Mouse (Mus musculus) MEL (cell line): ENCODE data around the gene Cyp4f13. TPM values are rescaled to one million over a fixed set of nuclear protein-coding genes. Genes with fewer than 3 reads are reported as not detected.

ENCODE experiments used
- DNase-seq: peaks from one replicate; pipeline ENCODE4 v3.0.0; 2011; ENCODE audit warnings: low read depth, low spot score
- H3K27ac ChIP-seq: 2 replicates; pipeline ENCODE4 v1.5.1; 2012; ENCODE audit warnings: low read depth, mild to moderate bottlenecking, control low read depth, low read length, moderate library complexity; ENCODE audit not compliant: control insufficient read depth
- H3K27me3 ChIP-seq, 2 experiments: fragments of 150-350 bp in 1 of 2; sonication (generic) in 1 of 2; 2 replicates each; pipeline ENCODE4 v1.6.1; 2012; ENCODE audit warnings: low read length in 2 of 2, mild to moderate bottlenecking in 2 of 2, improper control_type of control experiment in 1 of 2, moderate library complexity in 1 of 2; ENCODE audit not compliant: insufficient read depth in 2 of 2, control insufficient read depth in 1 of 2
- H3K36me3 ChIP-seq, 2 experiments: 2 replicates each; pipeline ENCODE4 v1.6.1; 2012 to 2014; ENCODE audit warnings: low read length in 2 of 2, improper control_type of control experiment in 1 of 2, inconsistent platforms in 1 of 2, mild to moderate bottlenecking in 1 of 2; ENCODE audit not compliant: insufficient read depth in 2 of 2, control insufficient read depth in 1 of 2
- H3K4me1 ChIP-seq, 2 experiments: fragments of 150-350 bp in 1 of 2; sonication (generic) in 1 of 2; 2 replicates each; pipeline ENCODE4 v1.6.1; 2012; ENCODE audit warnings: low read length in 2 of 2, improper control_type of control experiment in 1 of 2, mild to moderate bottlenecking in 1 of 2; ENCODE audit not compliant: insufficient read depth in 2 of 2, control insufficient read depth in 1 of 2
- H3K4me3 ChIP-seq, 2 experiments: fragments of 150-350 bp in 1 of 2; sonication (generic) in 1 of 2; 2 replicates each; pipeline ENCODE4 v1.5.1; 2012; ENCODE audit warnings: low read depth in 2 of 2, low read length in 2 of 2, mild to moderate bottlenecking in 2 of 2, moderate library complexity in 2 of 2, control low read depth in 1 of 2, improper control_type of control experiment in 1 of 2; ENCODE audit not compliant: control insufficient read depth in 1 of 2, insufficient read depth in 1 of 2
- H3K79me2 ChIP-seq: 2 replicates; pipeline ENCODE4 v1.6.1; 2012; ENCODE audit warnings: mild to moderate bottlenecking, low read length, moderate library complexity; ENCODE audit not compliant: control insufficient read depth, poor library complexity, insufficient read depth
- H3K9ac ChIP-seq: 2 replicates; pipeline ENCODE4 v1.6.1; 2012; ENCODE audit warnings: low read depth, mild to moderate bottlenecking, control low read depth, low read length, moderate library complexity; ENCODE audit not compliant: control insufficient read depth, poor library complexity, severe bottlenecking
- H3K9me3 ChIP-seq: fragments of 150-350 bp; sonication (generic); replicated peaks from 2 replicates; pipeline ENCODE4 v1.6.1; 2012; ENCODE audit warnings: mild to moderate bottlenecking, low read length, improper control_type of control experiment, moderate library complexity; ENCODE audit not compliant: insufficient read depth
- CHD2 ChIP-seq: IDR thresholded peaks from 2 replicates; pipeline ENCODE4 v1.6.1; 2011; ENCODE audit warnings: low read length, improper control_type of control experiment
- CTCF ChIP-seq, 3 experiments: IDR thresholded peaks in 2 of 3; conservative IDR thresholded peaks in 1 of 3; 2 replicates each; pipeline ENCODE4 v1.5.1; 2011 to 2012; ENCODE audit warnings: low read length in 3 of 3, low read depth in 2 of 3, mild to moderate bottlenecking in 2 of 3, improper control_type of control experiment in 1 of 3, inconsistent platforms in 1 of 3, mixed read lengths in 1 of 3, moderate library complexity in 1 of 3; ENCODE audit not compliant: control insufficient read depth in 1 of 3, insufficient read depth in 1 of 3, poor library complexity in 1 of 3, severe bottlenecking in 1 of 3
- EP300 ChIP-seq, 2 experiments: IDR thresholded peaks; 2 replicates each; pipeline ENCODE4 v1.6.1; 2011; ENCODE audit warnings: improper control_type of control experiment in 2 of 2, low read length in 2 of 2, low read depth in 1 of 2, mild to moderate bottlenecking in 1 of 2
- GATA1 ChIP-seq: IDR thresholded peaks from 2 replicates; pipeline ENCODE4 v1.6.1; 2011; ENCODE audit warnings: low read depth, low read length, improper control_type of control experiment
- HCFC1 ChIP-seq: IDR thresholded peaks from 2 replicates; pipeline ENCODE4 v1.6.1; 2012; ENCODE audit warnings: low read depth, mild to moderate bottlenecking, inconsistent platforms, low read length, improper control_type of control experiment, moderate library complexity
- MAFK ChIP-seq: IDR thresholded peaks from 2 replicates; pipeline ENCODE4 v1.6.1; 2011; ENCODE audit warnings: low read depth, mild to moderate bottlenecking, low read length, improper control_type of control experiment, borderline replicate concordance
- MEF2A ChIP-seq: IDR thresholded peaks from 2 replicates; pipeline ENCODE4 v1.6.1; 2014; ENCODE audit warnings: low read depth, mild to moderate bottlenecking, inconsistent platforms, low read length, improper control_type of control experiment; ENCODE audit not compliant: poor library complexity, insufficient replicate concordance, severe bottlenecking; ENCODE audit errors: extremely low read depth
- MYB ChIP-seq: IDR thresholded peaks from 2 replicates; pipeline ENCODE4 v1.6.1; 2011; ENCODE audit warnings: mild to moderate bottlenecking, low read depth, low read length, improper control_type of control experiment
- MYC ChIP-seq: IDR thresholded peaks from 2 replicates; pipeline ENCODE4 v1.6.1; 2011; ENCODE audit warnings: low read depth, mild to moderate bottlenecking, low read length, improper control_type of control experiment, moderate library complexity
- POLR2AphosphoS2 ChIP-seq: IDR thresholded peaks from 2 replicates; pipeline ENCODE4 v1.6.1; 2011; ENCODE audit warnings: low read length, improper control_type of control experiment
- POLR2AphosphoS5 ChIP-seq: IDR thresholded peaks from 2 replicates; pipeline ENCODE4 v1.6.1; 2012; ENCODE audit warnings: low read depth, borderline replicate concordance, mild to moderate bottlenecking, inconsistent platforms, low read length, moderate library complexity, mixed read lengths
- RAD21 ChIP-seq: IDR thresholded peaks from 2 replicates; pipeline ENCODE4 v1.6.1; 2011; ENCODE audit warnings: mild to moderate bottlenecking, low read depth, low read length, improper control_type of control experiment
- RCOR1 ChIP-seq: IDR thresholded peaks from 2 replicates; pipeline ENCODE4 v1.6.1; 2012; ENCODE audit warnings: low read depth, mild to moderate bottlenecking, inconsistent platforms, low read length, improper control_type of control experiment
- TBP ChIP-seq: IDR thresholded peaks from 2 replicates; pipeline ENCODE4 v1.8.0; 2011; ENCODE audit warnings: low read depth, low read length, improper control_type of control experiment
- UBTF ChIP-seq: IDR thresholded peaks from 2 replicates; pipeline ENCODE4 v1.6.1; 2012; ENCODE audit warnings: low read depth, mild to moderate bottlenecking, inconsistent platforms, low read length, improper control_type of control experiment, moderate library complexity, borderline replicate concordance; ENCODE audit not compliant: insufficient read depth
- ZNF384 ChIP-seq: IDR thresholded peaks from 2 replicates; pipeline ENCODE4 v1.6.1; 2012; ENCODE audit warnings: low read depth, mild to moderate bottlenecking, inconsistent platforms, low read length, improper control_type of control experiment
- polyA plus RNA-seq, 2 experiments: library from polyadenylated mRNA; stranded (reverse) in 1 of 2; unstranded in 1 of 2; fragments of >175 nt in 1 of 2; fragments of >200 nt in 1 of 2; gene quantifications; 2 replicates each; pipeline versions ENCODE4 v1.2.1 to v1.2.4; 2012; ENCODE audit warnings: low replicate concordance in 2 of 2, low read depth in 1 of 2; ENCODE audit not compliant: insufficient read length in 2 of 2, insufficient read depth in 1 of 2, missing spikeins in 1 of 2
- total RNA-seq: library from RNA; depleted of rRNA; stranded (reverse); fragments of 300-350 nt; gene quantifications from 2 replicates; pipeline ENCODE4 v1.2.3, GENCODE M21; 2012

Cyp4f13 gene
- total and polyA plus RNA-seq, 3 experiments: 9.7 to 19.3 TPM; not detected in 1

DNA sequence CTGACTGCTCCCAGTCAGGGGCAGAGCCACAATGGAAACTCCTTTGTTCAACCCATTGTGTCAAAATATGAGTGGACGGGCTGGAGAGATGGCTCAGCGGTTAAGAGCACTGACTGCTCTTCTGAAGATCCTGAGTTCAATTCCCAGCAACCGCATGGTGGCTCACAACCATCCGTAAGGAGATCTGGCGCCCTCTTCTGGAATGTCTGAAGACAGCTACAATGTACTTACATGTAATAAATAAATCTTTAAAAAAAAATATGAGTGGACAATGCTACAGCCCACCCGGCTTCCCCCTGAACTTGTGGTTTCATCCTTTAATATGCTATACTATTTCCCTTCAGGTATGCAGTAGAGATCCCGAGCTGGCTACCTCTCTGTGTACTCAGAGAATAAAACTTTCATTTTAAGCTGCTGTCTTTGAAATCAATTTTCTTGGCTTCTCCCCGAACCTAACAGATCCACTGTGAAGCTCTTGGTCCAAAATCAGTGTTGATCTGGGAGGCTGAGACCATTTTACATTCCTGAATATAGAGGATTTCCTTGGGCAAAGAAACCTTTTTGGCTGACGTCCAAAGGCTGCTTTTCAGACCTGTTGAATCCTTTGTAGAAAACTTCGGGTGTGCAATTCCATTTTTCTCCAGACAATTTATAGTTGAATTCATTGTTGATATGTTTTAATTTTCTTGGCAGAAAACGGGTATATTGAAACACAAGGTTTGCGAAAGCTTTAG, 44.9 kb upstream of the Cyp4f13 start:
- peak; percentile 78 for DNase-seq
- Histone ChIP-seq H3K36me3 (peaks cover 0 to 4% of the 10 kb centered on the region in 2 experiments; a peak in 2 of 4 replicates), H3K27ac (no peak overlapping the region), H3K27me3 (no peaks in the 10 kb centered on the region), H3K4me3 (peak overlapping the region; percentile 63 to 92), H3K9me3 (no peaks in the 10 kb centered on the region), H3K79me2 (peaks cover 2% of the 10 kb centered on the region; the same call in 1 of the 2 replicates), H3K9ac (peak overlapping the region; percentile 46), H3K4me1 (0 out of 4 replicates have a peak, but pooled peaks cover 0 to 2% of the 10 kb centered on the region in 2 experiments)
- peak; percentile 24 for TF ChIP-seq RAD21
- no peak for TF ChIP-seq HCFC1
- TF ChIP-seq MEF2A: no peak
- peak; percentile 46; the same call in 1 of the 2 replicates for TF ChIP-seq TBP
- no peak for TF ChIP-seq POLR2AphosphoS2
- peak; percentile 72; the same call in 1 of the 2 replicates for TF ChIP-seq MYC
- no peak for TF ChIP-seq POLR2AphosphoS5
- TF ChIP-seq ZNF384: peak; percentile 52; the same call in 1 of the 2 replicates
- peak; percentile 35 to 51 (median 41); a peak in 5 of 6 replicates for TF ChIP-seq CTCF (IDR thresholded peaks at IDR 0.05 in 2 of 3, conservative IDR thresholded peaks at IDR 0.05 in 1 of 3; ENCODE audit: control insufficient read depth in 1 of 3, insufficient read depth in 1 of 3, low read depth in 2 of 3, low read length in 3 of 3, poor library complexity in 1 of 3, severe bottlenecking in 1 of 3)
- TF ChIP-seq EP300 (IDR thresholded peaks at IDR 0.05; ENCODE audit: low read depth in 1 of 2, low read length in 2 of 2): no peak

- Histone ChIP-seq H3K9me3 (no peaks in the 10 kb centered on the region), H3K27me3 (no peaks in the 10 kb centered on the region), H3K36me3 (no peaks in the 10 kb centered on the region), H3K79me2 (no peaks in the 10 kb centered on the region), H3K9ac (no peak overlapping the region), H3K27ac (no peak overlapping the region), H3K4me3 (no peak overlapping the region), H3K4me1 (no peaks in the 10 kb centered on the region)
- TF ChIP-seq MEF2A: no peak
- TF ChIP-seq MYB: no peak
- no peak for TF ChIP-seq EP300 (IDR thresholded peaks at IDR 0.05; ENCODE audit: low read depth in 1 of 2, low read length in 2 of 2)
- no peak for TF ChIP-seq MAFK
- no peak for TF ChIP-seq CHD2
- no peak for DNase-seq
These were observed 39.1 kb upstream of the Cyp4f13 start for GRCm38 (mm10) chr17:32986301-32986700.

DNA sequence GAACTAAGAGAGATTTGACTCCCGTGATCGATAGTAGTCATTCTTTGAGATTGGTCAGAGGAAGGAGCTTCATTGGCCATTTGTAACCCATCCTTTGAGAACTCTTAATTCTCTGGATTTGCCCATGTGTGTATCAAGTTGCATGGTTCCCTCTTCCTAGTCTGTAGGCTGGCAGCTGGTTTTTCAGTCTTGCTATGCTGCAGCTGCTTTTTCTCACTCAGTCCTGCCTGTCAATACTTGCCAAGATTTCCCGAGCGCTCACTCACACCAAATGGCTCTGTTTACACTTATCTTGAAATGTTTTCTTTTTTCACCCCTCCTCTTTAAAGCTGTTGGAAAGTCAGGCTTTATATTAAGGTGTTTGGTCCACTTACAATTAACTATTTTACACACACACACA, 34.2 kb upstream of the Cyp4f13 start:
- no peak for DNase-seq
- Histone ChIP-seq H3K4me1 (no peaks in the 10 kb centered on the region), H3K79me2 (0 out of 2 replicates have a peak, but pooled peaks cover 3% of the 10 kb centered on the region), H3K27ac (no peak overlapping the region), H3K27me3 (no peaks in the 10 kb centered on the region), H3K4me3 (no peak overlapping the region), H3K9ac (no peak overlapping the region), H3K9me3 (no peaks in the 10 kb centered on the region), H3K36me3 (peaks cover 0 to 18% of the 10 kb centered on the region in 2 experiments; a peak in 2 of 4 replicates)
- TF ChIP-seq UBTF (no peak), RAD21 (no peak), RCOR1 (no peak), GATA1 (no peak), CTCF (IDR thresholded peaks at IDR 0.05 in 2 of 3, conservative IDR thresholded peaks at IDR 0.05 in 1 of 3; ENCODE audit: control insufficient read depth in 1 of 3, insufficient read depth in 1 of 3, low read depth in 2 of 3, low read length in 3 of 3, poor library complexity in 1 of 3, severe bottlenecking in 1 of 3) (no peak), TBP (no peak), MEF2A (no peak), MYB (no peak), CHD2 (no peak)
